9 mouse cellular contexts compared by ENCODE assay signal in genomic region chr17:35776811-35777609, GRCm38 (mm10). TPM values are rescaled to one million over a fixed set of nuclear protein-coding genes. Genes with fewer than 3 reads are reported as not detected.
A peak's percentile ranks its signal among the peaks of the same experiment; 100 is the strongest.
DNase-seq lines count a peak whose midpoint lies in the region; ATAC-seq and TF ChIP-seq lines count a peak whose summit lies in the region.
"Had no signal": no experiment of that assay in that cellular context is flagged by ENCODE, and none has a peak within 500 bp of the region (broad histone marks: within the 10 kb centered on the region; RNA-seq: fewer than 3 reads in every experiment).

No protein-coding gene starts in this region.

- H3K27me3 ChIP-seq in hindbrain, embryonic 15.5 days: no peaks in the 10 kb centered on the region
- no peaks in the 10 kb centered on the region for H3K27me3 ChIP-seq in stomach, embryonic 14.5 days (ENCODE audit: control insufficient read depth, insufficient read depth, low read length)

- no peak overlapping the region for H3K9ac ChIP-seq in hindbrain, embryonic 15.5 days
- H3K9ac ChIP-seq in stomach, embryonic 14.5 days (replicated peaks; ENCODE audit: low read depth, low read length): no peak overlapping the region

- H3K27ac ChIP-seq in gastrocnemius, adult 2 months: peak overlapping the region; percentile 75
- peak overlapping the region; percentile 60 for H3K27ac ChIP-seq in hindbrain, embryonic 15.5 days (replicated peaks)
- H3K27ac ChIP-seq in stomach, embryonic 14.5 days (ENCODE audit: low read length): peak overlapping the region; percentile 73; the same call in 1 of the 2 replicates

- ATAC-seq in hindbrain, embryonic 15.5 days (ENCODE audit: low FRiP score, low read depth): peak; percentile 68
- peak; percentile 54; the same call in 1 of the 2 replicates for ATAC-seq in stomach, embryonic 14.5 days (ENCODE audit: insufficient number of reproducible peaks, insufficient read depth, low FRiP score, low read depth)

- H3K9me3 ChIP-seq in hindbrain, embryonic 15.5 days: no peaks in the 10 kb centered on the region
- no peaks in the 10 kb centered on the region for H3K9me3 ChIP-seq in stomach, embryonic 14.5 days (ENCODE audit: control insufficient read depth, low read depth, low read length)

- no peak for TF ChIP-seq CTCF in gastrocnemius, adult 2 months (IDR thresholded peaks at IDR 0.05)

- 55% methylated on average over 13 of the region's 13 CpGs for WGBS in hindbrain, embryonic 15.5 days
- 16% methylated on average over 13 of the region's 13 CpGs for WGBS in stomach, embryonic 14.5 days

- DNase-seq in adrenal gland, adult 18-20 months (ENCODE audit: low spot score in 2 of 2): peak; percentile 73 to 84
- DNase-seq in cerebellum, postnatal 14 days: peak; percentile 95 to 97
- DNase-seq in gastrocnemius, adult 2 months: peak; percentile 88
- DNase-seq in layer of hippocampus, postnatal 25 days (ENCODE audit: extremely low spot score in 1 of 2, low spot score in 1 of 2): peak; percentile 55 to 59
- DNase-seq in lung, postnatal 36 days: peak; percentile 92
- DNase-seq in spleen, postnatal 14 days (ENCODE audit: low spot score in 2 of 2): no peak

- intact Hi-C loops in gastrocnemius, adult 2 months (cut with DNase I): loop anchor here (5.0 kb wide), 1 partner anchor 35 kb away; no protein-coding TSS in a partner anchor

- H3K36me3 ChIP-seq in hindbrain, embryonic 15.5 days: no peaks in the 10 kb centered on the region
- no peaks in the 10 kb centered on the region for H3K36me3 ChIP-seq in stomach, embryonic 14.5 days (ENCODE audit: control insufficient read depth, insufficient read depth, low read length)

- H3K4me2 ChIP-seq in hindbrain, embryonic 15.5 days: 0 out of 2 replicates have a peak overlapping the region, but pooled peaks have one; percentile 18
- H3K4me2 ChIP-seq in stomach, embryonic 14.5 days (replicated peaks; ENCODE audit: low read depth, low read length): no peak overlapping the region

- no peak overlapping the region for H3K4me3 ChIP-seq in gastrocnemius, adult 2 months
- no peak overlapping the region for H3K4me3 ChIP-seq in hindbrain, embryonic 15.5 days
- H3K4me3 ChIP-seq in stomach, embryonic 14.5 days (ENCODE audit: low read depth, low read length): no peak overlapping the region
- H3K4me3 ChIP-seq: erythroblast, embryonic 14.5 days had no signal

- peaks cover 8% of the 10 kb centered on the region; the same call in 1 of the 2 replicates for H3K4me1 ChIP-seq in hindbrain, embryonic 15.5 days (replicated peaks)
- H3K4me1 ChIP-seq in stomach, embryonic 14.5 days (ENCODE audit: control insufficient read depth, insufficient read depth, low read length): peaks cover 15% of the 10 kb centered on the region

RNA-seq across cellular contexts. Expression of gene Ier3, which starts 44.5 kb away (rescaled TPM):
- total RNA-seq in adrenal gland, adult 18-20 months (2021): 10 to 100 TPM in 1 of 2 experiments, 1 to 10 TPM in 1; 7.9 to 19.0 TPM
- total RNA-seq in gastrocnemius, adult 2 months (2021): 1 to 10 TPM; 4.4 to 8.6 TPM
- 12.7 and 16.3 TPM in 2 replicates for polyA plus RNA-seq in hindbrain, embryonic 15.5 days (2015; fragmentation: Nextera tagmentation; extraction: Ambion mirVana)
- 1 to 10 TPM; 3.2 to 5.1 TPM for total RNA-seq in layer of hippocampus, postnatal 25 days (2021)
- polyA plus RNA-seq in stomach, embryonic 14.5 days (2014; fragmentation: Nextera tagmentation; extraction: Ambion mirVana): 3.7 and 5.4 TPM in 2 replicates

RNA-seq across cellular contexts. Expression of gene Flot1, which starts 46.0 kb away (rescaled TPM):
- total RNA-seq in adrenal gland, adult 18-20 months (2021): 10 to 100 TPM; 62.9 to 71.2 TPM
- 10 to 100 TPM; 45.4 to 50.9 TPM for total RNA-seq in gastrocnemius, adult 2 months (2021)
- polyA plus RNA-seq in hindbrain, embryonic 15.5 days (2015; fragmentation: Nextera tagmentation; extraction: Ambion mirVana): 111 and 116 TPM in 2 replicates
- total RNA-seq in layer of hippocampus, postnatal 25 days (2021): 100 to 1,000 TPM; 122 to 132 TPM
- 42.8 and 44.2 TPM in 2 replicates for polyA plus RNA-seq in stomach, embryonic 14.5 days (2014; fragmentation: Nextera tagmentation; extraction: Ambion mirVana)

Comparison
In these comparisons a context has a peak if more than half of its experiments do, and no peak if none do; other contexts are left out.
1. DNase-seq: peak in adrenal gland, adult 18-20 months (2 of 2), cerebellum, postnatal 14 days (2 of 2), gastrocnemius, adult 2 months (single experiment), layer of hippocampus, postnatal 25 days (2 of 2) and lung, postnatal 36 days (single experiment); none in spleen, postnatal 14 days (0 of 2).
2. Peak in every context shown above with its lines, with median percentiles within 50 percentile points of each other: H3K27ac ChIP-seq.